Mouse (Mus musculus): Measurements from ENCODE around the gene Alcam. TPM values are rescaled to one million over a fixed set of nuclear protein-coding genes. Genes with fewer than 3 reads are reported as not detected.

Gene Alcam
- polyA plus RNA-seq, 1 experiment = 1.6 TPM

DNA sequence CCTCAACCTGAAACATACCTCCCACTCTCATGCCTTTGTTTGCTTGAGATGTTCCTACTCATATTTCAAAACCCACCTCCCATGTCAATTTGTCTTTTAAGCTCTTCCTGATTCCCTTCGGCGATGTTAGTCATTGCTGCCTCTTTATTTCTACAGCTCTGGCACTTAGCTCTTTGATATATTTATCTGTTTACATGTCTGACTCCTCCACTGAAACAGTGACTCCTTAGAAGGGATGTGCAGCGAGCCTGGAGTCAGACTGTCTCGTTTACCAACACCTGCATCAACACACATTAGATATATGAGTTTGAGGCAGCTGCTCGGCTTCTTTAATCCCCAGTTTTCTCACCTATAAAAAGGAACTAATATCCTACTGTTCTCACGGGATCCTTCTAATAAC is 12.9 kb upstream of the Alcam start:
- Histone ChIP-seq H3K4me3 (replicated peaks) (no peak overlapping the region), H3K4me1 (0 out of 2 replicates have a peak, but pooled peaks cover 3% of the 10 kb centered on the region), H3K36me3 (replicated peaks; ENCODE audit: low read length) (no peaks in the 10 kb centered on the region), H3K9me3 (no peaks in the 10 kb centered on the region), H3K27me3 (replicated peaks) (no peaks in the 10 kb centered on the region)
- TF ChIP-seq FLI1 (IDR thresholded peaks at IDR 0.05; ENCODE audit: low read length) = no peak
- no peak for TF ChIP-seq GATA1 (IDR thresholded peaks at IDR 0.05; ENCODE audit: borderline replicate concordance, low read length)

DNA sequence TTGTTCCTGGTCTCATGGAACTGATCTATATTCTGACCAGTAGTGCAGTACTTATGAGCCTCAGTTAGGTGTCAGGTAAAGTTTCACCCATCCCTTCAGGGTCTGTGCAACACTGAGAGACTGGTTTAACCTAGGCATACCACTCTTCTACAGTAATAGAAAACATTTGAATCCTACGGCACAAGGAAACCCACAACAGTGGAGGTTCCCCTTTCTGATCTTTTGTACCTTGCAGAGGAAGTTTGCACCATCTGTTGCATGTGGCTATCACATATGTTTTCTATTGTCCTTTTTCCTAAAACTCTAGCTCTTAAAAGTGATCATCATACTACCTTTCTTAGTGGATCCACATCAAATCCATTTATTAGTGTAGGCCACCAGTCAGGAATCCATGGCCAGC is 10.7 kb upstream of the Alcam start:
- TF ChIP-seq FLI1 (IDR thresholded peaks at IDR 0.05; ENCODE audit: low read length) = no peak
- no peak for TF ChIP-seq GATA1 (IDR thresholded peaks at IDR 0.05; ENCODE audit: borderline replicate concordance, low read length)
- H3K4me3 ChIP-seq (replicated peaks) = no peak overlapping the region
- no peaks in the 10 kb centered on the region for H3K9me3 ChIP-seq

DNA sequence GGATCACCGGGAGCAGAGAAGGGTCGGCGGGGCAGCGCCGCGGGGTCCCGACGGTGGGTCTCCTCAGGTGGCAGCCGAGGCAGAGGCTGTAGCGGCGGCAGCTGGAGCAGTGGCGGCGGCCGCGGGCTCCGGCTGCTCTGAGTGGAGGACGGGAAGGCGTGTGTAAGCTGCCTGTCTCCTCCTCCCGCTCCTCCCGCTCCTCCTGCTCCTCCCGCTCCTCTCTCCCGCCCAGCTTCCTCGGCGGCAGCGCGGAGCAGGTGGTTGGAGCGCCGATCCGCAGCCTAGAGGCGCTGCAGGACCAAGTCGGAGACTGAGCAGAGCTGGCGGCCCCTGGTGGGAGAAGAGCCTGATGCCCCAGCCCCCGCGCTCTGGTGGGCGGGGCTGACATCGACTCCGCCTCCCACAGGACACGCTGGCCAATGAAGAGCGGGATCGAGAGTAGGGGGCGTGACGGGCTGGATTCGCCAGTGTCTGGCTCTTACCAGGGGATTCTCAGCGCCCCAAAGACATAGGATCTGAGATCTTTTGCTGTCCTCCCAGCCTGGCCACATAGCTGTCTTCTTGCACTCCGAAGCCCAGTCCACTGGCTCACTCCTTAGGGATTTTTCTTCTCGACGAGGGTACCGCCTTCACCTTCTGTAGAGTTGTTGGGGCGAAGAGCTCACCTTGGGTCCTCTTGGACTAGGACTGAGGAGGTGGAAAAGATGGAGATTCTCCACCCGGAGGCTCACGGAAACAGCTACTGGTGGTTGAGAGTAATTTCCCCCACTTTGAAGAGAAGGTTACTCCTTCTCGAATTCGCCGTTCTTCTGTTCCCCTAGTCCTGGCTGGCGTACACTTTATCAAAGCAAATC is 785 bp downstream of the Alcam start:
- Histone ChIP-seq H3K9me3 (no peaks in the 10 kb centered on the region), H3K4me3 (replicated peaks) (peak overlapping the region; percentile 94), H3K36me3 (replicated peaks; ENCODE audit: low read length) (no peaks in the 10 kb centered on the region), H3K27me3 (replicated peaks) (peaks cover 56% of the 10 kb centered on the region), H3K4me1 (peaks cover 41% of the 10 kb centered on the region)
- no peak for TF ChIP-seq GATA1 (IDR thresholded peaks at IDR 0.05; ENCODE audit: borderline replicate concordance, low read length)

More for the DNA sequence above, 10.7 kb upstream of the Alcam start:
- Histone ChIP-seq H3K4me1 (0 out of 2 replicates have a peak, but pooled peaks cover 3% of the 10 kb centered on the region), H3K27me3 (replicated peaks) (no peaks in the 10 kb centered on the region), H3K36me3 (replicated peaks; ENCODE audit: low read length) (no peaks in the 10 kb centered on the region)

GRCm38 (mm10) chr16:52452477-52452831 is 1.4 kb downstream of the Alcam start:
- TF ChIP-seq GATA1 (IDR thresholded peaks at IDR 0.05; ENCODE audit: borderline replicate concordance, low read length) = no peak
- TF ChIP-seq FLI1 (IDR thresholded peaks at IDR 0.05; ENCODE audit: low read length) = no peak
- peak overlapping the region; percentile 94 for H3K4me3 ChIP-seq (replicated peaks)
- no peaks in the 10 kb centered on the region for H3K9me3 ChIP-seq
- H3K4me1 ChIP-seq = peaks cover 41% of the 10 kb centered on the region
- H3K36me3 ChIP-seq (replicated peaks; ENCODE audit: low read length) = no peaks in the 10 kb centered on the region
- H3K27me3 ChIP-seq (replicated peaks) = peaks cover 56% of the 10 kb centered on the region

DNA sequence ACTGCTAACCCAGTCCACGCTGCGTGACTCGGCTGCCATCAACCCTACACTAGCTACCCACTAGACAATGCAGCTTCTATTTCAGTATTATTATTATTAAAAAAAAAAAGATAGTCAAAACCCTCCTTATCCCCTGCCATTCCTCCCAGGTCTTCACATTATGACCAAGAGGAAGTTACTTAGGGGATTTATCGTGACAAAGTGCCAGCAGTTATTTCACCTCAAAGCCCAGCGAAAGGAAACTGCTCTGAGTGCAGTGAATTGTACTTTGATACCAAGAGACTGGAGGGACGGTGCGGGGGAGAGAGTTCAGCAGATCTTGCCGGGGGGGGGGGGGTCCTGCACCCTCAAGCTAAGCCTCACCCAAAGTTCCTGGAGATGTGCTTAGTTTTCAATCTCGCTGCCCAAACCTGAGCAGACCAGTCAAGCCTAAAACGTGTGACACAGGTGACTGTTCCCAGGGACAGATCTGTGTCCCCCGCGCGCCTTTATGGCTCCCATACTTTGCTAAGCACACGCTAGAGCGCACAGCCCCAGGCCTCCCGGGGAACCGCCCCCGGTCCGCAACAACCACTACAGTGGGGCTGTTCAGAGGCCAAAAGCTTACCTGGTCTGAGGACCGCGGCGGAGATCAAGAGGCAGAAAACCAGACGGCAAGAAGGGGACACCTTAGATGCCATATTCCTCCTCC is 1.9 kb downstream of the Alcam start:
- H3K36me3 ChIP-seq (replicated peaks; ENCODE audit: low read length) = no peaks in the 10 kb centered on the region
- H3K27me3 ChIP-seq (replicated peaks) = peaks cover 56% of the 10 kb centered on the region
- peaks cover 41% of the 10 kb centered on the region for H3K4me1 ChIP-seq
- H3K9me3 ChIP-seq = no peaks in the 10 kb centered on the region
- H3K4me3 ChIP-seq (replicated peaks) = peak overlapping the region; percentile 94
- TF ChIP-seq FLI1 (IDR thresholded peaks at IDR 0.05; ENCODE audit: low read length) (no peak), GATA1 (IDR thresholded peaks at IDR 0.05; ENCODE audit: borderline replicate concordance, low read length) (no peak)

DNA sequence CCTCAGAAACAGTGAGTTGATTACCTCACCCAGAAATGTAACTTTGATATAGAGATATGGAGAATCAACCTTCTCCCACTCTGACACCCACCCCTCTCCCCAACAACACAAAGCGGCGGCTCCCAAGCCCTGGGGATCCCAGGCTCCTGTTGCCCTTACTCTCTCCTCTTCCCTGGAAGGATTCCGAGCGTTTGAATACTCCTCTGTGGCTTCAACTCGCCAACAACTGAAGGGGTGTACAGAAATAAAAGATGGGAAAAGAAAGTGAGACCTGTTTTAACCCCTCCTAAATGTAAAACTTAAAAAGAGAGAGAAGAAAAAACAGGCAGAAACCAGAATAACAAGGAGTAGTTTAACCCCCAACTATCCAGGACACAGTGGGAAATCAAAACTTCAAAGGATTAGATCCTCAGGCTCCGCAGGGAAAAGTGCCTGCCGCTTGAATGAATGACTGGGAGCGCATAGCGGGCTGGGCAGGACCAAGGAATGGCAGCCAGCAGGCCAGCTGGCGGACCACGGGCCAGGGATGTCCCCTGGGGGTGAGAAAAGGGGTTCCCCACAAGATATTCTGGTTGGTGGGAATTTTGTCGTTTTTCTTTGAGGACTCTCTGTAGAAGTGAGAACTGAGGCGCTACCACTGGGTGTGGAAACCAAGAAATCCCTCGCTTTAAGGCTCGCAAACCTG is 2.6 kb downstream of the Alcam start:
- Histone ChIP-seq H3K4me3 (replicated peaks) (peak overlapping the region; percentile 94), H3K27me3 (replicated peaks) (peaks cover 56% of the 10 kb centered on the region), H3K36me3 (replicated peaks; ENCODE audit: low read length) (no peaks in the 10 kb centered on the region), H3K4me1 (peaks cover 41% of the 10 kb centered on the region), H3K9me3 (no peaks in the 10 kb centered on the region)
- no peak for TF ChIP-seq FLI1 (IDR thresholded peaks at IDR 0.05; ENCODE audit: low read length)
- TF ChIP-seq GATA1 (IDR thresholded peaks at IDR 0.05; ENCODE audit: borderline replicate concordance, low read length) = no peak

DNA sequence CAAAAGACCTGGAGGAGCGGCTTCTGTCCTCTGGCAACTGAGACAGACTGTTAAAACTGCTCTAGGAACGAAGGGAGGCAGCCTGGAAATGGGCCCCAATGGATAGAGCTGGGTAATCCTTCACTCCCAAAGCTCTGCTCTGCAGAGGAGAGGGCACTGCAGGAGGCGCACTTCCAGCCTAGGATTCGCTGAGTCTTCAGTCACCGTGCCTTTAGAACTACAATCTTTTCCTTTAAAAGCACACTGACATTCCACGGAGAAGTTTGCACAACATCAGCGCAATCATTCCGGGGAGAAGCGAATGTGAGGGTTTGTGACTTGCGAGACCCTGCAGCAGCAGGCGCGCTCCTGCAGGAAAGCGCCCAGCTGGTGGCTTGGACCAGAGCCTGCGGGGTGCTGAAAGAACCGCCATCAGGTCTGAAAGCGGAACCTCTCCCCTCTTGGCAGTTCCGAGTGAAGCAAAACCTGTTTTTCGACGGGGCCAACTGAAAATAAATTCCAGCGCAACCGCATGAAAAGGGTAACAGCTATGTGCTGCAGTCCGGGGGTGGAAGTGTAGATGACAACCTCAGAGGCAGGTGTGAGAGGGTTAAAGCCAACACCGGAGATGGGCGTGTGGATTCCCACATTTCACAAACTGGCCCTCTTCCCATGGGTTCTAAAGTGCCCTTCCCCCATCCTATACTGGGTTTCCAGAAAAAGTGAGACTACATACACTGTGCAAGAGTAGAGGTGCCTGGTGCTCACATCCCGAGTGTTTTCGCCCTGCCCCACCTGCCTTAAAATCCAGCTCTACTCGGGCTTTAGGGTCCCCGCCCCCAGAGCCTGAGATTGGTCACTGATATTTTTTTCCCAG is 3.4 kb downstream of the Alcam start:
- TF ChIP-seq GATA1 (IDR thresholded peaks at IDR 0.05; ENCODE audit: borderline replicate concordance, low read length) = no peak
- TF ChIP-seq FLI1 (IDR thresholded peaks at IDR 0.05; ENCODE audit: low read length) = no peak

GRCm38 (mm10) chr16:52449889-52450244 is 4.0 kb downstream of the Alcam start:
- Histone ChIP-seq H3K9me3 (no peaks in the 10 kb centered on the region), H3K4me3 (replicated peaks) (no peak overlapping the region), H3K36me3 (replicated peaks; ENCODE audit: low read length) (no peaks in the 10 kb centered on the region), H3K4me1 (peaks cover 41% of the 10 kb centered on the region), H3K27me3 (replicated peaks) (peaks cover 54% of the 10 kb centered on the region)
- TF ChIP-seq FLI1 (IDR thresholded peaks at IDR 0.05; ENCODE audit: low read length) (no peak), GATA1 (IDR thresholded peaks at IDR 0.05; ENCODE audit: borderline replicate concordance, low read length) (no peak)

More for the DNA sequence above, 3.4 kb downstream of the Alcam start:
- Histone ChIP-seq H3K36me3 (replicated peaks; ENCODE audit: low read length) (no peaks in the 10 kb centered on the region), H3K27me3 (replicated peaks) (peaks cover 56% of the 10 kb centered on the region), H3K4me1 (peaks cover 41% of the 10 kb centered on the region), H3K4me3 (replicated peaks) (peak overlapping the region; percentile 89), H3K9me3 (no peaks in the 10 kb centered on the region)

DNA sequence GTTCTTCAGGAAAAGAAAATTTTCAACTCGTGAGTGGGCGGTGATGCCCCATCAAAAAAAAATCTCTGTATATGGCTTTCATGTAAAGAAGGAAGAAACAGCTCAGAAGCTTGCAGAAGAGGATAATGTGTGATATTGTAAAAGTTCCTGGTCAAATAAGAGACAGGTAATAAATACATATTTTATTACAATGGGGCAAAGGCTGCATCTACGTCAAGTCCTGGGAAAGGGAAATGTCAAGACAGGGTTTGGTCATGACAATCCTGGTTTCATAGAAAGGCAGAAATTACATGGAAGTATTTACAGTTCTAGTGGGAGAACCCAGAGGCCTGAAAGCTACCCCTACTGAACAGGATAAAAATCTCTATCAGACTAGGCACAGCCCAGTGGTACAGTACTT is 7.9 kb downstream of the Alcam start:
- Histone ChIP-seq H3K4me1 (peaks cover 9% of the 10 kb centered on the region), H3K36me3 (replicated peaks; ENCODE audit: low read length) (no peaks in the 10 kb centered on the region), H3K4me3 (replicated peaks) (no peak overlapping the region), H3K9me3 (no peaks in the 10 kb centered on the region), H3K27me3 (replicated peaks) (peaks cover 18% of the 10 kb centered on the region)
- TF ChIP-seq FLI1 (IDR thresholded peaks at IDR 0.05; ENCODE audit: low read length) (no peak), GATA1 (IDR thresholded peaks at IDR 0.05; ENCODE audit: borderline replicate concordance, low read length) (no peak)
